Mouse (Mus musculus) cerebellum, postnatal 4 days (tissue): ENCODE measurements around the gene Uba7.
"Not testable (repeated sequence)": the region's sequence is repeated elsewhere in the genome, so short reads cannot be mapped to it uniquely, and the experiment has no call there.

Experiments used
- DNase-seq, 2 experiments: peaks; one replicate each; pipeline ENCODE4 v3.0.0; 2022; ENCODE audit warnings: low spot score in 2 of 2, mixed read lengths in 1 of 2

Gene Uba7

GRCm38 (mm10) chr9:107993013-107993412, 17.7 kb downstream of the Uba7 start:
- DNase-seq = no peak

- DNase-seq = no peak
Measured at GRCm38 (mm10) chr9:107994464-107994863, 19.2 kb downstream of the Uba7 start.

- DNase-seq = no peak
Measured at GRCm38 (mm10) chr9:107995513-107995912, 20.2 kb downstream of the Uba7 start.

GRCm38 (mm10) chr9:107996049-107996448, 20.7 kb downstream of the Uba7 start, which contains the start of gene Gm20662:
Gm20662 (plus strand) TSS chr9:107996349.
- no peak for DNase-seq

GRCm38 (mm10) chr9:108001922-108002770, 26.8 kb downstream of the Uba7 start, which contains the start of gene Ip6k1:
Ip6k1 (plus strand) TSS chr9:108002501.
- DNase-seq = peak; percentile 100

GRCm38 (mm10) chr9:108002778-108003530, 27.6 kb downstream of the Uba7 start:
- no peak for DNase-seq

- DNase-seq = no peak
Measured at GRCm38 (mm10) chr9:108003531-108003890, 28.2 kb downstream of the Uba7 start.

GRCm38 (mm10) chr9:108008041-108008440, 32.7 kb downstream of the Uba7 start:
- DNase-seq = no peak

- DNase-seq = no peak
Measured at GRCm38 (mm10) chr9:108010385-108010784, 35.1 kb downstream of the Uba7 start.

- DNase-seq = not testable (repeated sequence)
Measured at GRCm38 (mm10) chr9:108013577-108013976, 38.3 kb downstream of the Uba7 start.

GRCm38 (mm10) chr9:108017127-108017526, 41.8 kb downstream of the Uba7 start:
- no peak for DNase-seq

- DNase-seq = no peak
Measured at GRCm38 (mm10) chr9:108020741-108021140, 45.4 kb downstream of the Uba7 start.

- DNase-seq = no peak
Measured at GRCm38 (mm10) chr9:108023216-108023615, 47.9 kb downstream of the Uba7 start.

GRCm38 (mm10) chr9:108026584-108026983, 51.3 kb downstream of the Uba7 start:
- no peak for DNase-seq

- DNase-seq = no peak
Measured at GRCm38 (mm10) chr9:108027867-108028266, 52.6 kb downstream of the Uba7 start.

- no peak for DNase-seq
Measured at GRCm38 (mm10) chr9:108032126-108032525, 56.8 kb downstream of the Uba7 start.
